Mouse (Mus musculus) olfactory bulb, adult 2 months (tissue): ENCODE data around the gene Elk3.

Source experiments
- CTCF ChIP-seq: fragments of 200-500 bp; IDR thresholded peaks from 2 replicates; pipeline ENCODE4 v1.5.1; 2012; ENCODE audit warnings: low read depth, mild to moderate bottlenecking, low read length, moderate library complexity; ENCODE audit not compliant: insufficient read depth
- POLR2A ChIP-seq: fragments of 200-500 bp; IDR thresholded peaks from 2 replicates; pipeline ENCODE4 v1.6.1; 2012; ENCODE audit warnings: mild to moderate bottlenecking, low read depth, low read length, moderate library complexity; ENCODE audit not compliant: insufficient read depth

DNA sequence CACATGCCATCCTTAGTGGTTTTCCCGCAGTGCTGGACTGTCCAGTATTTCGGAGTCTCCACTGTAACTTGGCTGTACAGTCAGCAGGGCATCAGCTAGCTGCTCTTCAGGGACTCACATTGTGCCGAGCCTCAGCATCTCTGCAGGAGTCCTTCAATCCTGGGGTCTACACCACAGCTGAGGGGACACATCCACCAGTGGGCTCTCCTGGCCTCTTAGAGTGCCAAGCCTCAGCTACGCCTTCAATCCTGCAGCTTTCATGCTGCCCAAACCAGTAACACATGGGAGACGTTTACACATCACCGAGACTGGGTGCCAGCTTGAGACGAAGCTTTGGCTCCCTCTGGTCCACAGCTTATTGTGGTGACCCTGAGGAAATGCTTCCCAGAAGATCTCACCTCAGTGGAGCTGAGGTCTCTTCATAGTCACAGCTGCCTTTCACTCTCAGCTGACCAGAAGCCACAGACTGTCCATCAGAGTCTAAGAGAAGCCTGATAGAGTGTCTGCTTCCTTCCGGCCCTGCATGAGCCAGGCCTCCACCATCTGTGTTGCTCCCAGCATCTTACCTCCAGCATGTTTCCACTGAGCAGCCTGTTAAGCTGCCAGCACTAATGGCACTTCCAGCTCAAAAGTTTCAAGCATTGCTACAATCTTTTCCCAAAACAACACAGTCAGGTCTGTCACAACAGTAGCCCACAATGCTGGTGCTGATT lies 95.7 kb downstream of the Elk3 start:
- TF ChIP-seq POLR2A: no peak
- no peak for TF ChIP-seq CTCF
